Mouse (Mus musculus) forebrain, embryonic 16.5 days (tissue): ENCODE results near the gene Arhgap24. TPM values are rescaled to one million over a fixed set of nuclear protein-coding genes. Genes with fewer than 3 reads are reported as not detected.
"Not testable (repeated sequence)": the region's sequence is repeated elsewhere in the genome, so short reads cannot be mapped to it uniquely, and the experiment has no call there.

Source experiments
- ATAC-seq: fragments of 200-750 bp; cut with Nextera tagmentation; 2 replicates; pipeline ENCODE4 v1.8.0; 2017; ENCODE audit warnings: mild to moderate bottlenecking, moderate library complexity
- H3K27ac ChIP-seq: fragments of 300-500 bp; sonication (generic); 2 replicates; pipeline ENCODE4 v1.5.1; 2014; ENCODE audit warnings: low read length, control low read depth
- H3K27me3 ChIP-seq: fragments of 300-500 bp; sonication (generic); replicated peaks from 2 replicates; pipeline ENCODE4 v1.6.1; 2014; ENCODE audit warnings: low read length; ENCODE audit not compliant: control insufficient read depth, insufficient read depth
- H3K36me3 ChIP-seq: fragments of 300-500 bp; sonication (generic); 2 replicates; pipeline ENCODE4 v1.6.1; 2014; ENCODE audit not compliant: control insufficient read depth, insufficient read depth
- H3K4me1 ChIP-seq: fragments of 300-500 bp; sonication (generic); replicated peaks from 2 replicates; pipeline ENCODE4 v1.6.1; 2014; ENCODE audit warnings: low read length; ENCODE audit not compliant: control insufficient read depth, insufficient read depth
- H3K4me2 ChIP-seq: fragments of 300-500 bp; sonication (generic); 2 replicates; pipeline ENCODE4 v1.6.1; 2014; ENCODE audit warnings: mild to moderate bottlenecking, low read length, control low read depth
- H3K4me3 ChIP-seq: fragments of 300-500 bp; sonication (generic); replicated peaks from 2 replicates; pipeline ENCODE4 v1.5.1; 2014; ENCODE audit warnings: mild to moderate bottlenecking, low read length, control low read depth
- H3K9ac ChIP-seq: fragments of 300-500 bp; sonication (generic); replicated peaks from 2 replicates; pipeline ENCODE4 v1.6.1; 2014; ENCODE audit warnings: low read depth, low read length, control low read depth
- H3K9me3 ChIP-seq: fragments of 300-500 bp; sonication (generic); 2 replicates; pipeline ENCODE4 v1.6.1; 2016; ENCODE audit warnings: low read length; ENCODE audit not compliant: control insufficient read depth
- WGBS: fragments of 180-500 bp; shearing (Covaris S2); extraction: QIAGEN DNeasy Blood & Tissue Kit; methylation state at CpG from one replicate; pipeline ENCODE4 v1.1.7; 2014; 5-methylcytosine and 5-hydroxymethylcytosine counted together
- polyA plus RNA-seq: library from polyadenylated mRNA; unstranded; fragments of >200 nt; fragmentation: Nextera tagmentation; extraction: Ambion mirVana; gene quantifications from 2 replicates; pipeline ENCODE4 v1.2.1, GENCODE M21; 2015

Arhgap24 gene
- polyA plus RNA-seq, 1 experiment from 2014 or later: 5.2 TPM

DNA sequence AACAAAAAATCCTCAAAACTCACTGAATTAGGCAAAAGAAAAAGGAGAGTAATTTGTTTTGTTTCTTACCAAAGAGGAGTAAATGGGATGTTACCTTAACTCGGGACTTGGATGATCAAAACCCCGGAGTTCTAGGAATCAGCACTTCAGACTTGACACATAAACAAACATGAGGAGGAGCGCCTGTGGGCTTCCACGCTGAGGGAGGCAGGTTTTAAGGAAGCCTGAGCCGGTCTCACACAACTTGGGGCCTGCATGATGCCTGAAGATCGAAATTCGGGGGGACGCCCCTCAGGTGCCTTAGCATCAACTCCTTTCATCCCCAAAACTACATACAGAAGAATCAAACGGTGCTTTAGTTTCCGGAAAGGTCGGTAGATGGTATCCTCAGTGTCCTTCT lies 364.6 kb downstream of the Arhgap24 start:
- ATAC-seq: no peak
- Histone ChIP-seq H3K36me3 (no peaks in the 10 kb centered on the region), H3K27ac (no peak overlapping the region), H3K4me2 (peak overlapping the region; percentile 81), H3K9me3 (no peaks in the 10 kb centered on the region), H3K4me3 (peak overlapping the region; percentile 52), H3K9ac (no peak overlapping the region), H3K27me3 (no peaks in the 10 kb centered on the region), H3K4me1 (peaks cover 14% of the 10 kb centered on the region)
- 17% methylated on average over 11 of the region's 11 CpGs for WGBS

- no peak overlapping the region for H3K4me3 ChIP-seq
- H3K4me1 ChIP-seq: peaks cover 14% of the 10 kb centered on the region
- no peaks in the 10 kb centered on the region for H3K36me3 ChIP-seq
- no peak overlapping the region for H3K4me2 ChIP-seq
- no peak overlapping the region for H3K9ac ChIP-seq
- ATAC-seq: no peak
- no peak overlapping the region for H3K27ac ChIP-seq
- no peaks in the 10 kb centered on the region for H3K9me3 ChIP-seq
- no peaks in the 10 kb centered on the region for H3K27me3 ChIP-seq
- 52% methylated on average over 4 of the region's 4 CpGs for WGBS
These were observed 366.7 kb downstream of the Arhgap24 start for GRCm38 (mm10) chr5:102847859-102848258.

DNA sequence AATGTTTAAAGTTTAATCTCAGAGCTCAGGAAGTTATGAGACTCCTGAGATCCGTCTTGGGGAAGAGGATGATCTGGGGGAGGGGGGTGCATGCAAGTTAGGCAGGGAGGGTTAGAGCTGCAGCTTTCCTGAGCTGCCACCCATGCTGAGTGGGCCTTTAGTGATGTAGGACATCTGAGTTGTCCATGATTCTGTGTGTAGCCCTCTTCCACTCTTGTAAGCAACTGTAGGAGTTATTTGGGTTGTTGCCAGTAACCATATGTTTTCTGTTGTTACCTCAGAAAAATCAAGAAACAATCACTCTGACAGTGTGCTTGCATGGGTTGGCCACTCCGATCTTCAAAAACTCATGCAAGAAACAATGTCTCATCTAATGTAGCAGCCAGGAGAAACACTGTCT lies 370.6 kb downstream of the Arhgap24 start:
- ATAC-seq: no peak
- WGBS: 80% methylated on average over 2 of the region's 2 CpGs
- H3K4me3 ChIP-seq: no peak overlapping the region

GRCm38 (mm10) chr5:102853750-102854149 lies 372.6 kb downstream of the Arhgap24 start:
- ATAC-seq: no peak
- Histone ChIP-seq H3K9ac (no peak overlapping the region), H3K36me3 (no peaks in the 10 kb centered on the region), H3K4me1 (peaks cover 4% of the 10 kb centered on the region; the same call in 1 of the 2 replicates), H3K9me3 (no peaks in the 10 kb centered on the region), H3K27ac (no peak overlapping the region), H3K4me3 (no peak overlapping the region), H3K4me2 (no peak overlapping the region), H3K27me3 (no peaks in the 10 kb centered on the region)
- 95% methylated on average over 1 of the region's 1 CpGs for WGBS

More for the DNA sequence above, 370.6 kb downstream of the Arhgap24 start:
- Histone ChIP-seq H3K9me3 (no peaks in the 10 kb centered on the region), H3K9ac (no peak overlapping the region), H3K36me3 (no peaks in the 10 kb centered on the region), H3K27me3 (no peaks in the 10 kb centered on the region), H3K4me1 (peaks cover 4% of the 10 kb centered on the region; the same call in 1 of the 2 replicates), H3K27ac (no peak overlapping the region), H3K4me2 (no peak overlapping the region)

GRCm38 (mm10) chr5:102855805-102856204 lies 374.6 kb downstream of the Arhgap24 start:
- H3K4me3 ChIP-seq: peak overlapping the region; percentile 18; the same call in 1 of the 2 replicates
- H3K27ac ChIP-seq: no peak overlapping the region
- peaks cover 4% of the 10 kb centered on the region; the same call in 1 of the 2 replicates for H3K4me1 ChIP-seq
- H3K9ac ChIP-seq: no peak overlapping the region
- no peaks in the 10 kb centered on the region for H3K9me3 ChIP-seq
- WGBS: 16% methylated on average over 10 of the region's 10 CpGs
- no peaks in the 10 kb centered on the region for H3K36me3 ChIP-seq
- no peaks in the 10 kb centered on the region for H3K27me3 ChIP-seq
- ATAC-seq: peak; percentile 43; the same call in 1 of the 2 replicates
- peak overlapping the region; percentile 48 for H3K4me2 ChIP-seq

- no peak overlapping the region for H3K4me3 ChIP-seq
- H3K4me2 ChIP-seq: no peak overlapping the region
- no peaks in the 10 kb centered on the region for H3K36me3 ChIP-seq
- no peak overlapping the region for H3K27ac ChIP-seq
- peaks cover 4% of the 10 kb centered on the region; the same call in 1 of the 2 replicates for H3K4me1 ChIP-seq
- no peaks in the 10 kb centered on the region for H3K27me3 ChIP-seq
- H3K9ac ChIP-seq: no peak overlapping the region
- no peaks in the 10 kb centered on the region for H3K9me3 ChIP-seq
- no peak for ATAC-seq
These were observed 376.9 kb downstream of the Arhgap24 start for GRCm38 (mm10) chr5:102858047-102858446.

- Histone ChIP-seq H3K9ac (no peak overlapping the region), H3K36me3 (no peaks in the 10 kb centered on the region), H3K27me3 (no peaks in the 10 kb centered on the region), H3K4me2 (no peak overlapping the region), H3K9me3 (no peaks in the 10 kb centered on the region), H3K4me1 (peaks cover 4% of the 10 kb centered on the region; the same call in 1 of the 2 replicates), H3K27ac (no peak overlapping the region), H3K4me3 (no peak overlapping the region)
- ATAC-seq: no peak
- WGBS: 90% methylated on average over 11 of the region's 11 CpGs
These were observed 378.6 kb downstream of the Arhgap24 start for GRCm38 (mm10) chr5:102859749-102860148.

- H3K9me3 ChIP-seq: no peaks in the 10 kb centered on the region
- H3K4me2 ChIP-seq: no peak overlapping the region
- no peak overlapping the region for H3K4me3 ChIP-seq
- H3K4me1 ChIP-seq: no peaks in the 10 kb centered on the region
- no peaks in the 10 kb centered on the region for H3K27me3 ChIP-seq
- WGBS: 53% methylated on average over 5 of the region's 5 CpGs
- no peaks in the 10 kb centered on the region for H3K36me3 ChIP-seq
- H3K27ac ChIP-seq: no peak overlapping the region
- ATAC-seq: no peak
- H3K9ac ChIP-seq: no peak overlapping the region
These were observed 387.0 kb downstream of the Arhgap24 start for GRCm38 (mm10) chr5:102868196-102868595.

GRCm38 (mm10) chr5:102872996-102873395 lies 391.8 kb downstream of the Arhgap24 start:
- not testable (repeated sequence) for ATAC-seq, H3K9me3 ChIP-seq, H3K27ac ChIP-seq, H3K27me3 ChIP-seq, H3K36me3 ChIP-seq, H3K4me1 ChIP-seq, H3K4me3 ChIP-seq, H3K4me2 ChIP-seq, H3K9ac ChIP-seq
- WGBS: 94% methylated on average over 9 of the region's 9 CpGs
